Mouse (Mus musculus) c-Kit-positive CD71-positive TER-119-positive erythroid progenitor cells, embryonic 14.5 days (primary cell): ENCODE measurements around the gene Nav2.

Source experiments
- DNase-seq: peaks from one replicate; pipeline ENCODE4 v3.0.0-alpha.2; 2013; ENCODE audit warnings: low spot score

Gene Nav2

GRCm38 (mm10) chr7:49249996-49250395 is 341.5 kb downstream of the Nav2 start:
- DNase-seq = peak; percentile 63

GRCm38 (mm10) chr7:49250581-49251307 is 342.2 kb downstream of the Nav2 start:
- no peak for DNase-seq

- DNase-seq = no peak
These were observed 342.8 kb downstream of the Nav2 start for GRCm38 (mm10) chr7:49251308-49251638.

- no peak for DNase-seq
These were observed 343.9 kb downstream of the Nav2 start for GRCm38 (mm10) chr7:49252444-49252843.

- DNase-seq = no peak
These were observed 344.4 kb downstream of the Nav2 start for GRCm38 (mm10) chr7:49252902-49253301.

GRCm38 (mm10) chr7:49255053-49255452 is 346.5 kb downstream of the Nav2 start:
- no peak for DNase-seq

- DNase-seq = no peak
These were observed 348.9 kb downstream of the Nav2 start for GRCm38 (mm10) chr7:49257234-49257906.

GRCm38 (mm10) chr7:49258088-49258487 is 349.6 kb downstream of the Nav2 start:
- no peak for DNase-seq

GRCm38 (mm10) chr7:49261941-49262511 is 353.5 kb downstream of the Nav2 start:
- no peak for DNase-seq

GRCm38 (mm10) chr7:49266422-49266821 is 357.9 kb downstream of the Nav2 start:
- DNase-seq = no peak

- no peak for DNase-seq
These were observed 359.3 kb downstream of the Nav2 start for GRCm38 (mm10) chr7:49267621-49268325.

- DNase-seq = no peak
These were observed 359.9 kb downstream of the Nav2 start for GRCm38 (mm10) chr7:49268401-49268921.

GRCm38 (mm10) chr7:49270855-49271254 is 362.3 kb downstream of the Nav2 start:
- no peak for DNase-seq

GRCm38 (mm10) chr7:49272445-49273439 is 364.2 kb downstream of the Nav2 start:
- peak; percentile 45 for DNase-seq

- DNase-seq = no peak
These were observed 365.6 kb downstream of the Nav2 start for GRCm38 (mm10) chr7:49273907-49274656.

GRCm38 (mm10) chr7:49274676-49275075 is 366.2 kb downstream of the Nav2 start:
- DNase-seq = no peak

GRCm38 (mm10) chr7:49276163-49276562 is 367.6 kb downstream of the Nav2 start:
- DNase-seq = no peak

- DNase-seq = no peak
These were observed 369.2 kb downstream of the Nav2 start for GRCm38 (mm10) chr7:49277685-49278084.

- DNase-seq = no peak
These were observed 370.0 kb downstream of the Nav2 start for GRCm38 (mm10) chr7:49278531-49278930.

- DNase-seq = no peak
These were observed 371.9 kb downstream of the Nav2 start for GRCm38 (mm10) chr7:49280427-49280826.

- DNase-seq = no peak
These were observed 373.9 kb downstream of the Nav2 start for GRCm38 (mm10) chr7:49282446-49282845.
